Mouse (Mus musculus): ENCODE measurements at regions not wholly inside any gene's neighbourhood (a gene's known extent, or its start where the extent isn't known, plus 50 kb on each side); places are given as distances from the start of the nearest gene placed in this dataset.

GRCm38 (mm10) chr1:158056994-158057630 lies 299.0 kb downstream of the Brinp2 start:
- TF ChIP-seq CTCF (IDR thresholded peaks at IDR 0.05; ENCODE audit: low read depth, low read length): no peak
- no peak for TF ChIP-seq TAL1 (conservative IDR thresholded peaks at IDR 0.05; ENCODE audit: low read depth, low read length)
- TF ChIP-seq GATA1 (IDR thresholded peaks at IDR 0.05; ENCODE audit: borderline replicate concordance, low read length): no peak
- no peak for TF ChIP-seq POLR2AphosphoS5 (IDR thresholded peaks at IDR 0.05; ENCODE audit: insufficient replicate concordance, low read depth, low read length)
- no peak for TF ChIP-seq GATA2 (IDR thresholded peaks at IDR 0.05; ENCODE audit: borderline replicate concordance, low read depth, low read length)
